Mouse (Mus musculus): ENCODE results near the gene Sapcd1. TPM values are rescaled to one million over a fixed set of nuclear protein-coding genes. Genes with fewer than 3 reads are reported as not detected.
"Not testable (repeated sequence)": the region's sequence is repeated elsewhere in the genome, so short reads cannot be mapped to it uniquely, and the experiment has no call there.

The Sapcd1 gene
- polyA plus RNA-seq, 1 experiment from 2014 or later: 3.8 TPM

DNA sequence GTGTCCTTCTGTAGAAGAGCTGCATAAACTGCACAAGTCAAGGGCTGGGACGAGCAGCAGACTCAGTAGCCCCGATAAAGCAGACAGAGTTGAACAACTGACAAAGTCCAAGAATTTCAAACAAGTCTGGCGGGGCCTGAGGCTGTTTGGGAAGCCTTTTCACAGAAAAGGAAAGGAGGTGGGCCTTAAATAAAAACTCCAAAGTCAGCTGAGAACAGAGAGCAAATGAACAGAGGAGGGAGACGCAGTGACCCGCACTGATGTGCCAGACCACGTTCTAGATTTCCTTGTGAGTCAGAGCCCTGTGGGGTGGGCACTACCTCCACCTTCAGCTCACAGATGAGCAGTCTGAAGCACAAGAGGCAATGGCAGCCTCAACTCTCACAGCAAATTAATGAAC lies 7.1 kb upstream of the Sapcd1 start:
- H3K4me1 ChIP-seq: peaks cover 4% of the 10 kb centered on the region
- H3K36me3 ChIP-seq: no peaks in the 10 kb centered on the region
- no peaks in the 10 kb centered on the region for H3K9me3 ChIP-seq
- H3K9ac ChIP-seq: no peak overlapping the region
- no peak overlapping the region for H3K4me3 ChIP-seq
- no peak for ATAC-seq (ENCODE audit: low FRiP score, low read depth)
- H3K4me2 ChIP-seq (replicated peaks): no peak overlapping the region
- 82% methylated on average over 6 of the region's 6 CpGs for WGBS
- H3K27ac ChIP-seq: no peak overlapping the region
- no peaks in the 10 kb centered on the region for H3K27me3 ChIP-seq (replicated peaks)

DNA sequence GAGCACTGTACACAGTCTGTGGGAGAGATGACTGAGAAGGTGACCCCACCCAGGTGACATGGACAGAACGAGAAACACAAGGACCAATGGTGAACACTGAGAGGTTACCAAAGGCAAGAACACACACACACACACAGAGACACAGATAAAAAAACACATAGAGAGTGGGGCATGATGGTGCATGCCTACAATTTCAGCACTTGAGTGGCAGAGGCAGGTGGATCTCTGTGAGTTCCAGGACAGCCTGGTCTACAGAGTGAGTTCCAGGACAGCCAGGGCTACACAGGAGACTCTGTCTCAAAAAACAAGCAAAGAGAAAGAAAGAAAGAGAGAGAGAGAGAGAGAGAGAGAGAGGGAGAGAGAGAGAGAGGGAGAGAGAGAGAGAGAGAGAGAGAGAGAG lies 5.9 kb upstream of the Sapcd1 start:
- not testable (repeated sequence) for H3K9me3 ChIP-seq; H3K9ac ChIP-seq; H3K4me1 ChIP-seq; ATAC-seq (ENCODE audit: low FRiP score, low read depth); H3K27ac ChIP-seq; H3K36me3 ChIP-seq; H3K4me2 ChIP-seq (replicated peaks); H3K27me3 ChIP-seq (replicated peaks); H3K4me3 ChIP-seq
- 76% methylated on average over 1 of the region's 1 CpGs for WGBS

DNA sequence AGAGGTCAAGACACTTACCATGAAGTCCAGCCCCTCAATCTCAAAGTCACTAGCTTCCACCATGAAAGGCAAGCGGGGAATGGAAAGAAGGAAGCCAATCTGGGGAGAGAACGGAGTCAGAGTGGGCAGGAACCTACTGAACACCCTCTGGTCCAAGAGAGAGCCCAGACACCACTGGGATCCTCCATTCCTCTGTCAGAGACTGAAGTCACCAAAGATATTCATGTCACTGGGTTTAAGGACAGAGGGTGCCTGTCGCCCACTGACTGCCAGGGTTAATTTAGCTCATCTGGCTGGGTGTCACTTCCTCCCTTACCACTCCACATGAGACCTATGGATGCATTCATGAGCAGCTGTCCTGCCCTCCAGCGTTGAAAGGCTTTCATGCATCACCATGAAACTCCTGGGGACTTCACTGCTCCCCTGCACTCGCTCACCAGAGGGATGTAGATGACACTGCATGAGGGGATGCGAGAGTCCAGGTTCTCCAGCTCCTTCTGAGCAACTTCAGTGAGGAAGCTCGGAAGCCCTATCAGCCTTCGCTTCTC lies 4.6 kb upstream of the Sapcd1 start:
- 78% methylated on average over 8 of the region's 8 CpGs for WGBS
- no peak for ATAC-seq (ENCODE audit: low FRiP score, low read depth)
- Histone ChIP-seq H3K9ac (no peak overlapping the region), H3K27ac (no peak overlapping the region), H3K9me3 (no peaks in the 10 kb centered on the region), H3K27me3 (replicated peaks) (no peaks in the 10 kb centered on the region), H3K4me3 (no peak overlapping the region), H3K4me1 (peaks cover 10% of the 10 kb centered on the region), H3K36me3 (no peaks in the 10 kb centered on the region), H3K4me2 (replicated peaks) (no peak overlapping the region)

DNA sequence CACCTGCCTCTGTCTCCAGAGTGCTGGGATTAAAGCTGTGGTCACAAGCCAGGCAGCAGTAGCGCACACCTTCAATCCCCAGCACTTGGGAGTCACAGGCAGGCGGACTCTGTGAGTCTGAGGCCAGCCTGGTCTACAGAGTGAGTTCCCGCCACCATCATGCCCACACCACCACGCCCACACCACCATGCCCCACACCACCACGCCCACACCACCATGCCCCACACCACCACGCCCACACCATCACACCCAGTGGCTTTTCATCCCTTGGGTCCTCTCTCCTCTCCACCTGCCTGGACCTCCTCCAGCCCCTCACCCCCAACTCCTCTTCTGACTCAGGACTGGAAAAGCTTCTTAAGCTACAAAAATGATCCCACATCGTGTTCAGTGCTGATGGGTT lies 4.1 kb upstream of the Sapcd1 start:
- no peak for ATAC-seq (ENCODE audit: low FRiP score, low read depth)
- Histone ChIP-seq H3K27me3 (replicated peaks) (no peaks in the 10 kb centered on the region), H3K36me3 (no peaks in the 10 kb centered on the region), H3K4me2 (replicated peaks) (no peak overlapping the region), H3K9ac (no peak overlapping the region), H3K4me3 (no peak overlapping the region), H3K4me1 (peaks cover 13% of the 10 kb centered on the region), H3K27ac (no peak overlapping the region), H3K9me3 (no peaks in the 10 kb centered on the region)
- 84% methylated on average over 7 of the region's 7 CpGs for WGBS

DNA sequence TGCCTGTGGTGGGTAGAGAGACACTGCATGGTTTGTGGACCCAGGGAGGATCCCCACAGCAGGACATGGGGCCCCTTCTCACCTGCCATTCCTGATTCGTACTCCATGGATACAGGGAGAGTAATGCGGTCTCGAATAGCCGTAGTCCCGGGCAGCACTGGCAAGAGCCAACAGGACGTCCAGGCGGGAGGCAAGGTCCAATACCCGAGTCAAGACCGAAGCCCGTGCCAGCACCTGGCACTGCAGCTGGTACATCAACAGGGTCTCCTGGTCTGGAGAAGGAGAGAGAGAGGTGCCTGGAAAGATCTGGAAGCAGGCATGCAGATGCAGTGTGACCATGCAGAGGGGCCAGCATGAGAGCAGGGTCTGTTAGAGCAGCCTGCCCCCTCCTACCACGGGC lies 3.5 kb upstream of the Sapcd1 start:
- H3K36me3 ChIP-seq: no peaks in the 10 kb centered on the region
- no peak overlapping the region for H3K9ac ChIP-seq
- H3K4me2 ChIP-seq (replicated peaks): no peak overlapping the region
- no peaks in the 10 kb centered on the region for H3K27me3 ChIP-seq (replicated peaks)
- H3K9me3 ChIP-seq: no peaks in the 10 kb centered on the region
- WGBS: 91% methylated on average over 11 of the region's 11 CpGs
- no peak overlapping the region for H3K4me3 ChIP-seq
- no peak for ATAC-seq (ENCODE audit: low FRiP score, low read depth)
- H3K27ac ChIP-seq: no peak overlapping the region
- H3K4me1 ChIP-seq: peaks cover 15% of the 10 kb centered on the region

DNA sequence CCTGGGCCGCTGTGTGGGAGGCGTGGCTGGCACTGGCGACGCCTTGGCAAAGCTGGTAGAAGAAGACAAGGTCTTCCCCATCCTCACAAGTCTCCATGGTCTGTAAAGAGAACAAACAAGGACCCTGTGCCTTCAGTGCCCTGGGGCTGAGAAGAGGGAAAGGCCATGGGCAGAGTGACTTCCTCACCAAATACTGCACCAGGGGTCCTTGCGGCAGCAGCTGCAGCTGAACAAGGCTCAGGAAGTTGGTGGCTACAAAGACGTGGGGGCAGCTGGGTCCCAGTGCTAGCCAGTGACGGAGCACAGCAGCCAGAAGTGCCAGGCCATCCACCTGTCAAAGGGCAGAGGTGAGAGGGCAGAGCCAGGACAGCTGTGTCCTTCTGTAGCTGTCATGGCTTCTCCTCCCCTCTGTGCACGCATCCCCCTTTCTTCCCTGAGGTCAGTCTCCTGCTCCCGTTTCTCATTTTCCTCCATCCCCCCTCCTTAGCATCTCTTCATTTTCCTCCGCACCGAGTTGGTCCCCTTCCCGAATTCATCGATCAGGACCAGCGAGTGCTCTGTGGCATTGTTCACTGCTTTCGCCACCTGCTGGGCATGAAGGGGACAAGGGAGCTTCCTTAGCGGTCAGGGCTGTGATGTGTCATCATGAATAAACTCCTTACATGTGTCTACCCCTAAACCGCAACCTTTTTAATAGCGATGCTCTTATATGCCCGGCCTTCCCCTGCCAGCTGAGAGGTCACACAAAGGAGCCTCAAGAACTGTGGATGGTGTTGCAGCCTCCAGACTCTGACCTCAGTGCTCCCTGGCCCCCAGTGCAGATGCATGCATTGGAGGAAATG lies 2.1 kb upstream of the Sapcd1 start:
- peak overlapping the region; percentile 38; the same call in 1 of the 2 replicates for H3K9ac ChIP-seq
- H3K4me3 ChIP-seq: no peak overlapping the region
- H3K4me2 ChIP-seq (replicated peaks): peak overlapping the region; percentile 48
- H3K36me3 ChIP-seq: no peaks in the 10 kb centered on the region
- 32% methylated on average over 19 of the region's 19 CpGs for WGBS
- no peak for ATAC-seq (ENCODE audit: low FRiP score, low read depth)
- H3K4me1 ChIP-seq: peaks cover 19% of the 10 kb centered on the region
- no peak overlapping the region for H3K27ac ChIP-seq
- H3K9me3 ChIP-seq: no peaks in the 10 kb centered on the region
- H3K27me3 ChIP-seq (replicated peaks): no peaks in the 10 kb centered on the region

DNA sequence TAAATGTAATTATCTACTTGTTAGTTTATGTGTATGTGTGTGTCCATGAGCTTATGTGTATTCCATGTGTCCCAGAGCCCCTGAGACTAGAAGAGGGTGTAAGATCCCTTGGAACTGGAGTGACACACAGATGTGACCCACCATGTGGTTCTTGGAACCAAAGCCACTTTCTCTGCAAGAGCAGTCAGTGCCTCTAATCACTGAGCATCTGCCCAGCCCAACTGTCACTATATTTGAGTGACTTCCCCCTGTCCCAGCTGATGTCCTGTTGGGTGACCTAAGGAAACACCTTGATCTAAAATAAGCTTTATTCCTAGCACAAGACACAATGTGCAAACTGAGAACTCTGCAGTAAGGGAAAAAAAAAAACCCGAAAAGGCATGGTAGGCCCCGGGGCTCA lies 499 bp upstream of the Sapcd1 start:
- H3K4me3 ChIP-seq: no peak overlapping the region
- no peak for ATAC-seq (ENCODE audit: low FRiP score, low read depth)
- no peaks in the 10 kb centered on the region for H3K36me3 ChIP-seq
- no peak overlapping the region for H3K9ac ChIP-seq
- H3K9me3 ChIP-seq: no peaks in the 10 kb centered on the region
- H3K4me2 ChIP-seq (replicated peaks): no peak overlapping the region
- no peak overlapping the region for H3K27ac ChIP-seq
- no peaks in the 10 kb centered on the region for H3K27me3 ChIP-seq (replicated peaks)
- peaks cover 19% of the 10 kb centered on the region for H3K4me1 ChIP-seq
- 87% methylated on average over 2 of the region's 2 CpGs for WGBS

DNA sequence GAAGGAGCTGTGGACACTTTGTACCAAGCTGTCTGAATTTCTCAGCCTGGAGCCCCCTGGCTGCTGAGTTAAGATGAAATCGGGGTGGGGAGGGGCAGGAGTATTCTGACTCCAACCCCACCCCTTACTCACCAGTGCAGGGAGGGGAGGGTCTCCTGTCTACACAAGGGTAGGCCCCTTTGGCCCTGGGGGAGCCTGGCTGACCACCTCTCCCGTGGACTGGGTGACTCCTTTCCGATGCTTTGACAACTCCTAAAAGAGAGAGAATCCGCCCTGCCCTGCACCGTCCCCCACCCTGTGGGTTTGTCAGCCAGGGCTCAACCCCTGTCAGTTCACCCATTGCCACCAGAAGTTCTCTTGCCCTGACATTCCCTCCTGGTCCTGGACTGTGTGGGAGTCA lies 1.6 kb downstream of the Sapcd1 start:
- WGBS: 88% methylated on average over 5 of the region's 5 CpGs
- Histone ChIP-seq H3K4me2 (replicated peaks) (no peak overlapping the region), H3K27ac (no peak overlapping the region), H3K4me3 (no peak overlapping the region), H3K9ac (0 out of 2 replicates have a peak overlapping the region, but pooled peaks have one; percentile 8), H3K27me3 (replicated peaks) (no peaks in the 10 kb centered on the region), H3K9me3 (no peaks in the 10 kb centered on the region), H3K4me1 (peaks cover 23% of the 10 kb centered on the region), H3K36me3 (no peaks in the 10 kb centered on the region)
- no peak for ATAC-seq (ENCODE audit: low FRiP score, low read depth)

DNA sequence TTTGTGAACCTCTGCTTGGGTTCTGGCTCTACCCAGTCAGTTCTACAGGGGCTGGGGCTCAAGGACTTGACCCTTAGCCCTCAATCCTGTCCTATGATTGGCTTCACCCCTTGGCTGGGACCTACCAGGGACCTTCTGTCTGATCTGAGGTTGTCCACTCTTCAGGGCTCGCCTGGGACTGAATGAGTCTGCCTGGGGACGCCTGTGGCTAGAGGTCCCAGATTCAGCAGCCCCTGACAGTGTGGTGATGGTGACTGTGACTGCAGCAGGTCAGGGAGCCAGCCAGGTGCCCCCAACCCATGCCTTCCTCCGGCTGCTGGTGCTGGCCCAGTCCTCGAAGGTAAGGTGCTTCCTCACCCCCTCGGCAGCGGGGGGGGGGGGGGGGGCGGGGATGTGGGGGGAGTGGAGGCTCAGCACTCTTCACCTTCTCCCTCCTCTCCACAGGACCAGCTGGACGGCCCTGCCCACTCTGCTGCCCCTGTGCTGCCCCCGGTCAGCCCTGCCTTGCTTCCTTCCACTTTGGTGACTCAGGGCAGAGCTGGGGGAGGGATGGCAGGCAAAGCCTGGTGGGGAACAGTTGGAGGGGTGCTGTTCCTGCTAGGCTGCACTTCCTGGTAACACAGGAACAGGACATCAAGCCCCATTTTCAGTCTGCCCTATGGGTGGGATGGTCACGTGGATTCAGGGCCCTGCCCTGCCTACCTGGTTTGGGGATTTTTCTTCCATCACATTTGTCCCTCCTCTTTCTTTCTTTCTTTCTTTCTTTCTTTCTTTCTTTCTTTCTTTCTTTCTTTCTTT lies 2.9 kb downstream of the Sapcd1 start:
- Histone ChIP-seq H3K27ac (no peak overlapping the region), H3K9ac (no peak overlapping the region), H3K4me1 (peaks cover 19% of the 10 kb centered on the region), H3K4me2 (replicated peaks) (no peak overlapping the region), H3K4me3 (no peak overlapping the region), H3K9me3 (no peaks in the 10 kb centered on the region), H3K36me3 (no peaks in the 10 kb centered on the region), H3K27me3 (replicated peaks) (no peaks in the 10 kb centered on the region)
- no peak for ATAC-seq (ENCODE audit: low FRiP score, low read depth)
- WGBS: 74% methylated on average over 7 of the region's 10 CpGs

DNA sequence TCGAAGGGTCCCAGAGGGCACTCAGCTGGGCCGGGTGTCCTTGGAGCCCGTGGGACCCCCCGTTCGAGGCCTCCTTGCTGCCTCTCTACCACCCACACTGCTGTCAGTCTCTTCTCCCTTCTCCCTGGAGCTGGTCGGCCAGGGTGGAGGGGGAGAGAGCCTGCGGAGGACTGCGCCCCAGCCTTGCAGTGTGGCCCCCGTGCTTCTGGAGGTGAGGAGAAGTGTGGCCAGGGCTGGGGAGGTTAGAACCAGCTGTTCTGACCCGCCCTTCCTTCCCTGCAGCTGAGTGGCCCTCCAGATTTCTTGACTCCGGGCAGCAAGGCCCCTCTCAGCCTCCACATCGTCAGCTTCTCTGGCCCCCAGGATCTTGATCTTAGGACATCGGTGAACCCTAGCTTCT lies 3.6 kb downstream of the Sapcd1 start:
- Histone ChIP-seq H3K4me1 (peaks cover 14% of the 10 kb centered on the region), H3K36me3 (no peaks in the 10 kb centered on the region), H3K9ac (no peak overlapping the region), H3K27me3 (replicated peaks) (no peaks in the 10 kb centered on the region), H3K27ac (no peak overlapping the region), H3K4me3 (no peak overlapping the region), H3K4me2 (replicated peaks) (no peak overlapping the region), H3K9me3 (no peaks in the 10 kb centered on the region)
- ATAC-seq (ENCODE audit: low FRiP score, low read depth): no peak
- WGBS: 81% methylated on average over 12 of the region's 13 CpGs

DNA sequence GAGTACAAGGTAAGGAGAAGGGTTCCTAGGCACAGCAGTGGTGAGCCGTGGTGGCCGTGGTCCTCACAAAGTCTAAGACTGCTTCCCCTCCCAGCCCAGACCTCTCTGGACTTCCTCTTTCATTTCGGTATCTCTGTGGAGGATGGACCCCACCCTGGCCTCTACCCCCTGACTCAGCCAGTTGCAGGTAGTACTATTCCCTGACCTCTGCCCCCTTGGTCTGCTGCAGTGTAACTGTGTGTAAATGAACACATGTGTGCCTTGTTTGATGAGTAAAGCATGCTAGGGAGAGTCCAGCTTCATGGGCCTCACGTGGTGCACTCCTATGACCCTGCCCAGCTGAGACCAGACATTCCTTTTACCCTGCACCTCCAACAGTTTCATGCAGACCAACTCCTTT lies 4.1 kb downstream of the Sapcd1 start:
- no peak overlapping the region for H3K4me2 ChIP-seq (replicated peaks)
- no peaks in the 10 kb centered on the region for H3K9me3 ChIP-seq
- no peak overlapping the region for H3K9ac ChIP-seq
- no peak overlapping the region for H3K4me3 ChIP-seq
- no peaks in the 10 kb centered on the region for H3K36me3 ChIP-seq
- H3K27ac ChIP-seq: no peak overlapping the region
- 82% methylated on average over 4 of the region's 4 CpGs for WGBS
- no peak for ATAC-seq (ENCODE audit: low FRiP score, low read depth)
- H3K27me3 ChIP-seq (replicated peaks): no peaks in the 10 kb centered on the region
- H3K4me1 ChIP-seq: peaks cover 14% of the 10 kb centered on the region

DNA sequence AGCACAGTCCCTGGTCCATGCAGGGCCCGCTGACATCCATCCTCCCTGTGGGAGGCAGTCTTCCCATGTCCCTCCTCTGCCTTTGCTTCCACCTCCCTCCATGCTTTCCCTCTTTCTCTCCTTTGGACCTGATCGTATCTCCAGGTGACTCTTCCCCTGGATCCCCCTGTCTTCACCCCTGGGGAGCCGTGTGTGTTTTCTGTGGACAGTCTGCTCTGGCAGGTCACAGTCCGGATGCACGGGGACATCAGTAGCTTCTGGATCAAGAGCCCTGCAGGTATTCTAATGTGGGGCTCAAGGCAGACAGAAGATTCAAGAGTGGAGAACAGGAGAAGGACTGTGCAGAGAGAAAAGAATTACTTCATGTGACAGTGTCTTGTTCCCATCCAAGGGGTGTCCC lies 4.6 kb downstream of the Sapcd1 start:
- Histone ChIP-seq H3K27me3 (replicated peaks) (no peaks in the 10 kb centered on the region), H3K4me2 (replicated peaks) (no peak overlapping the region)
- 87% methylated on average over 5 of the region's 5 CpGs for WGBS

More for the DNA sequence above, 4.6 kb downstream of the Sapcd1 start:
- ATAC-seq (ENCODE audit: low FRiP score, low read depth): no peak
- peaks cover 14% of the 10 kb centered on the region for H3K4me1 ChIP-seq
- no peaks in the 10 kb centered on the region; the same call in 1 of the 2 replicates for H3K36me3 ChIP-seq
- no peak overlapping the region for H3K27ac ChIP-seq
- H3K9ac ChIP-seq: no peak overlapping the region
- no peak overlapping the region for H3K4me3 ChIP-seq
- no peaks in the 10 kb centered on the region for H3K9me3 ChIP-seq

All from neural tube, embryonic 12.5 days (tissue).